Comparison of ENCODE assay signal across 8 mouse cellular contexts in genomic region chr2:79635426-79636291, GRCm38 (mm10). TPM values are rescaled to one million over a fixed set of nuclear protein-coding genes. Genes with fewer than 3 reads are reported as not detected.
A peak's percentile ranks its signal among the peaks of the same experiment; 100 is the strongest.
DNase-seq lines count a peak whose midpoint lies in the region; ATAC-seq lines count a peak whose summit lies in the region.

No protein-coding gene starts in this region.

- peak overlapping the region; percentile 83 for H3K9ac ChIP-seq in hindbrain, embryonic 12.5 days

- peak overlapping the region; percentile 69 for H3K4me2 ChIP-seq in hindbrain, embryonic 12.5 days (replicated peaks)

- DNase-seq in R1 (ENCODE audit: low read depth, low spot score), result peak; percentile 77
- DNase-seq in cerebellum, adult 9-10 months, result peak; percentile 82
- DNase-seq in frontal cortex, postnatal 10 days (ENCODE audit: low spot score in 2 of 2), result peak; percentile 50 to 69
- DNase-seq in layer of hippocampus, postnatal 36 days, result peak; percentile 69 to 73
- DNase-seq in lung, postnatal 25 days (ENCODE audit: low spot score), result peak; percentile 56
- DNase-seq in retina, adult 2 months (ENCODE audit: low read depth, low spot score), result peak; percentile 39
- peak; percentile 65 to 66 for DNase-seq in urinary bladder, postnatal 4 days (ENCODE audit: low spot score in 2 of 2)

- H3K4me1 ChIP-seq in hindbrain, embryonic 12.5 days, result no peaks in the 10 kb centered on the region; the same call in 1 of the 2 replicates

- peak overlapping the region; percentile 80 for H3K27ac ChIP-seq in hindbrain, embryonic 12.5 days

- H3K36me3 ChIP-seq in hindbrain, embryonic 12.5 days, result no peaks in the 10 kb centered on the region

- H3K27me3 ChIP-seq in hindbrain, embryonic 12.5 days, result no peaks in the 10 kb centered on the region

- peak; percentile 90 for ATAC-seq in hindbrain, embryonic 12.5 days (ENCODE audit: low FRiP score)

- H3K9me3 ChIP-seq in hindbrain, embryonic 12.5 days (replicated peaks), result no peaks in the 10 kb centered on the region

- H3K4me3 ChIP-seq in hindbrain, embryonic 12.5 days, result peak overlapping the region; percentile 83

- WGBS in hindbrain, embryonic 12.5 days, result under 1% methylated on average over 75 of the region's 83 CpGs

RNA-seq across cellular contexts. Expression of gene Itprid2, which starts 0.5 kb away (rescaled TPM):
- polyA plus RNA-seq in hindbrain, embryonic 12.5 days (2016; fragmentation: Nextera tagmentation; extraction: Ambion mirVana), result 7.4 and 8.1 TPM in 2 replicates
- 10 to 100 TPM; 39.8 to 43.3 TPM for total RNA-seq in layer of hippocampus, postnatal 36 days (2021)

Comparison
In these comparisons a context has a peak if more than half of its experiments do, and no peak if none do; other contexts are left out.
1. Peak in every context shown above with its lines: DNase-seq, ATAC-seq, H3K4me3 ChIP-seq and H3K27ac ChIP-seq.